Comparison of ENCODE assay signal across 8 mouse cellular contexts in the genomic region with DNA sequence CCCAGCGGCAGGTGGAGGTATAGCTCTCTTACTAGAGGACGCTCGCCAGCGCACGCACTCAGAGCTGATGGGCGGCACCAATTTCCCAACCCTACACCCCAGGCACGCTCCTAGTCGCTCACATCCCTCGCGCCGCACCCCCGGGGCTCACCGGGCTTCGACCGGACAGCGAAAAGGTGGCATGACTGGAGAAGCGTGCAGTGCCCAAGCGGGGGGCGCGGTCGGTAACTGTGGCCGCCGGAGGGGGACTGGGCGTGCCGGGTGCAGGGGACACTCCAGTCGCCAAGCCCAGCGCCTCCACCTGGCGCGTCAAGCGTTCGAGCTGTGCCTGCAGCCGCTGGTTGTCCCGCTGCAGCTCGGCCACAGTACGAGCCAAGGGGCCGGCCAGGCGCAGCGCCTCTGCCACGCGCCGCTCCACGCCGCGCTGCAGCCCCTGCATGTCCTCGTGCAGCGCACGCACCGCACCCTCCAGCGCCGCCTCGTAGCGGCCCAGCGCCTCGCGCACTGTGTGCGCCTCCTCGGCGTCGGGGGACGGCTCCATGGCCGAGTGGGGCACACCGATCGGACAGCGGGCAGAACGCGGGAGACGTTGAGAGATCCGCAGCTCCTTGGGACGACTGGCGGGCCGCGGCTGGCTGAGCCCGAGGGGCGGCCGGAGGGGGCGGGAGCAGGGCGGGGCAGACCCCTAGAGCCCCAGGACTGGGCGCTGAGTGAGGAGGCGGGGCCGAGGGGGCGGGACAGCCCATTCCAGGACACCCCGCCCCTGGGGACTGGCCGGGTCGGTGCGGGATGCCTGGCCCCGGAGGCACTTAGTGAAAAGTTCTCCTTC. TPM values are rescaled to one million over a fixed set of nuclear protein-coding genes. Genes with fewer than 3 reads are reported as not detected.
DNase-seq lines count a peak whose midpoint lies in the region; ATAC-seq and TF ChIP-seq lines count a peak whose summit lies in the region.

TSS of gene Smtnl2 (minus strand) at position 621 of the 829 bp plus-strand sequence.

- H3K27me3 ChIP-seq in forebrain, embryonic 16.5 days (replicated peaks; ENCODE audit: control insufficient read depth, insufficient read depth, low read length), result 0 out of 2 replicates have a peak, but pooled peaks cover 2% of the 10 kb centered on the region
- no peaks in the 10 kb centered on the region for H3K27me3 ChIP-seq in lung, postnatal 0 days (replicated peaks; ENCODE audit: insufficient read depth, low read length)

- no peaks in the 10 kb centered on the region for H3K9me3 ChIP-seq in forebrain, embryonic 16.5 days (ENCODE audit: control insufficient read depth, low read length)
- no peaks in the 10 kb centered on the region for H3K9me3 ChIP-seq in lung, postnatal 0 days (ENCODE audit: low read length)

- no peaks in the 10 kb centered on the region for H3K36me3 ChIP-seq in forebrain, embryonic 16.5 days (ENCODE audit: control insufficient read depth, insufficient read depth)
- H3K36me3 ChIP-seq in lung, postnatal 0 days (ENCODE audit: insufficient read depth, low read length), result no peaks in the 10 kb centered on the region

- intact Hi-C loops in heart, postnatal 25 days (cut with DNase I), result loop anchor here (1.0 to 2.0 kb wide), 3 partner anchors 13 to 17 kb away; no protein-coding TSS in a partner anchor

- H3K4me3 ChIP-seq in forebrain, embryonic 16.5 days (replicated peaks; ENCODE audit: low read length), result peak within 1 kb of the TSS; percentile 63
- H3K4me3 ChIP-seq in lung, postnatal 0 days (ENCODE audit: low read depth, low read length), result peak within 1 kb of the TSS; percentile 65

- no peak for TF ChIP-seq EP300 in lung, postnatal 0 days (IDR thresholded peaks at IDR 0.05)

- under 1% methylated on average over 71 of the region's 86 CpGs for WGBS in forebrain, embryonic 16.5 days
- under 1% methylated on average over 81 of the region's 86 CpGs for WGBS in large intestine, adult 2 months
- under 1% methylated on average over 71 of the region's 86 CpGs for WGBS in lung, postnatal 0 days

- peak; percentile 87 for ATAC-seq in forebrain, embryonic 16.5 days
- peak; percentile 95 for ATAC-seq in lung, postnatal 0 days

- peak; percentile 42 for DNase-seq in right cerebral cortex, adult 18-20 months
- no peak for DNase-seq in right cerebral cortex, postnatal 36 days (ENCODE audit: low spot score in 2 of 2)
- peak; percentile 91 for DNase-seq in heart, postnatal 25 days (ENCODE audit: low spot score)
- peak; percentile 33 for DNase-seq in large intestine, adult 2 months (ENCODE audit: low read depth, low spot score)
- DNase-seq in lung, postnatal 0 days (ENCODE audit: low spot score), result peak; percentile 96
- peak; percentile 92 for DNase-seq in ovary, postnatal 36 days (ENCODE audit: low spot score)
- peak; percentile 61 for DNase-seq in thymus, postnatal 4 days

- peak within 1 kb of the TSS; percentile 95 for H3K4me2 ChIP-seq in forebrain, embryonic 16.5 days (ENCODE audit: low read length)
- peak within 1 kb of the TSS; percentile 91 for H3K4me2 ChIP-seq in lung, postnatal 0 days (replicated peaks; ENCODE audit: low read depth, low read length)

- H3K4me1 ChIP-seq in forebrain, embryonic 16.5 days (replicated peaks; ENCODE audit: control insufficient read depth, insufficient read depth, low read length), result peaks cover 14% of the 10 kb centered on the region
- peaks cover 25% of the 10 kb centered on the region; the same call in 1 of the 2 replicates for H3K4me1 ChIP-seq in lung, postnatal 0 days (ENCODE audit: insufficient read depth, low read depth, low read length)

- peak; percentile 64 for TF ChIP-seq CTCF in lung, postnatal 0 days (IDR thresholded peaks at IDR 0.05)

- H3K27ac ChIP-seq in forebrain, embryonic 16.5 days (ENCODE audit: low read length), result no peak within 1 kb of the TSS
- peak within 1 kb of the TSS; percentile 81 for H3K27ac ChIP-seq in lung, postnatal 0 days (ENCODE audit: low read length)

- peak within 1 kb of the TSS; percentile 70 for H3K9ac ChIP-seq in forebrain, embryonic 16.5 days (replicated peaks; ENCODE audit: low read depth, low read length)
- H3K9ac ChIP-seq in lung, postnatal 0 days (replicated peaks; ENCODE audit: low read depth), result peak within 1 kb of the TSS; percentile 74

RNA-seq across cellular contexts. Expression of gene Smtnl2, which starts in this region (rescaled TPM):
- polyA plus RNA-seq in forebrain, embryonic 16.5 days (2015; fragmentation: Nextera tagmentation; extraction: Ambion mirVana), result 4.5 and 8.0 TPM in 2 replicates
- total RNA-seq in heart, postnatal 25 days (2021), result 10 to 100 TPM; 19.0 to 21.6 TPM
- polyA plus RNA-seq in large intestine, adult 2 months (2012; rRNA removed), result 1.9 and 2.6 TPM in 2 replicates
- polyA plus RNA-seq in lung, postnatal 0 days (2015; fragmentation: Nextera tagmentation; extraction: Ambion mirVana), result 108 TPM in 2 replicates

Comparison
In these comparisons a context has a peak if more than half of its experiments do, and no peak if none do; other contexts are left out.
1. RNA of gene Smtnl2 (polyA plus RNA-seq): 108 TPM in lung, postnatal 0 days; 4.5 to 8.0 TPM in forebrain, embryonic 16.5 days and 1.9 to 2.6 TPM in large intestine, adult 2 months; every median in the first group is over 10 times any median in the second.
2. DNase-seq: peak in right cerebral cortex, adult 18-20 months (single experiment), heart, postnatal 25 days (single experiment), large intestine, adult 2 months (single experiment), lung, postnatal 0 days (single experiment), ovary, postnatal 36 days (single experiment) and thymus, postnatal 4 days (single experiment); none in right cerebral cortex, postnatal 36 days (0 of 2).